Mouse (Mus musculus) olfactory bulb, adult 2 months (tissue): Measurements from ENCODE around the gene Sorbs2. TPM values are rescaled to one million over a fixed set of nuclear protein-coding genes. Genes with fewer than 3 reads are reported as not detected.
"Not testable (repeated sequence)": the region's sequence is repeated elsewhere in the genome, so short reads cannot be mapped to it uniquely, and the experiment has no call there.

Experiments used
- H3K27ac ChIP-seq: fragments of 200-500 bp; 2 replicates; pipeline ENCODE4 v1.5.1; 2012; ENCODE audit warnings: low read depth, low read length; ENCODE audit not compliant: insufficient read depth
- H3K4me1 ChIP-seq: fragments of 200-500 bp; 2 replicates; pipeline ENCODE4 v1.6.1; 2012; ENCODE audit warnings: low read length; ENCODE audit not compliant: control insufficient read depth, insufficient read depth
- H3K4me3 ChIP-seq: fragments of 200-500 bp; 2 replicates; pipeline ENCODE4 v1.5.1; 2012; ENCODE audit warnings: mild to moderate bottlenecking, low read depth, low read length, moderate library complexity; ENCODE audit not compliant: insufficient read depth
- CTCF ChIP-seq: fragments of 200-500 bp; IDR thresholded peaks from 2 replicates; pipeline ENCODE4 v1.5.1; 2012; ENCODE audit warnings: low read depth, mild to moderate bottlenecking, low read length, moderate library complexity; ENCODE audit not compliant: insufficient read depth
- POLR2A ChIP-seq: fragments of 200-500 bp; IDR thresholded peaks from 2 replicates; pipeline ENCODE4 v1.6.1; 2012; ENCODE audit warnings: mild to moderate bottlenecking, low read depth, low read length, moderate library complexity; ENCODE audit not compliant: insufficient read depth
- WGBS: fragments of 180-500 bp; shearing (Covaris S2); methylation state at CpG from one replicate; pipeline ENCODE4 v1.1.7; 2018; 5-methylcytosine and 5-hydroxymethylcytosine counted together
- polyA plus RNA-seq: library from polyadenylated mRNA; stranded (reverse); fragments of >200 nt; gene quantifications from 2 replicates; pipeline ENCODE4 v1.2.4, GENCODE M21; 2012; ENCODE audit warnings: low replicate concordance; ENCODE audit not compliant: missing spikeins, insufficient read depth, insufficient read length

The Sorbs2 gene
- polyA plus RNA-seq, 1 experiment = not detected

DNA sequence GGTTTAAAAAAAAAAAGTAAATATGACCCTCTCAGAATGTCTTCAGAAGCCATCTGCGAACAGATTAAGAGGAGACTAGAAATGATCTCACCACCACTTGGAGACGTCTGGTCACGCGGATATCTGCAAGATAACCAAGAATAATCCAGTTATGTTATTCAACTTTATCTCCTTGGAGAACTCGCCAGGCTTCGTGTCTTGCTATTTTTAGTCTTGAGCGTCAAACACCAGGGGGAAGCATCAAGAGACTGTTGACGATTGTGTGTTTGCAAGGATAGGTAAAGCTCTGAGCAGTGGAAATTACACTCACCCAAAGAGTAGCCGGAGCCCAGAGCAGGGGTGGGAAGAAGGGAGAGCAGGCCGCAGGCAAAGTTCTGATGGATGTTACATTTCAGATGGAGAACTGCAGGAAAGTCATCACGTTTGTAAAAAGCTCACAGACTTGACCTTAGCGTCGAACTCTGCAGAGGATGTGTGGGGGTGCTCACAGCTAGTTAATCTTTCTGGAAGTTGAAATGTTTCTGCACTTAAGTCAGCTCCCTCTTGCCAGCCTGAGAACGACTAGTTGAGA is 337.4 kb downstream of the Sorbs2 start:
- Histone ChIP-seq H3K27ac (no peak overlapping the region), H3K4me1 (no peaks in the 10 kb centered on the region; the same call in 1 of the 2 replicates), H3K4me3 (no peak overlapping the region)
- 48% methylated on average over 14 of the region's 14 CpGs for WGBS
- TF ChIP-seq POLR2A (no peak), CTCF (no peak)

DNA sequence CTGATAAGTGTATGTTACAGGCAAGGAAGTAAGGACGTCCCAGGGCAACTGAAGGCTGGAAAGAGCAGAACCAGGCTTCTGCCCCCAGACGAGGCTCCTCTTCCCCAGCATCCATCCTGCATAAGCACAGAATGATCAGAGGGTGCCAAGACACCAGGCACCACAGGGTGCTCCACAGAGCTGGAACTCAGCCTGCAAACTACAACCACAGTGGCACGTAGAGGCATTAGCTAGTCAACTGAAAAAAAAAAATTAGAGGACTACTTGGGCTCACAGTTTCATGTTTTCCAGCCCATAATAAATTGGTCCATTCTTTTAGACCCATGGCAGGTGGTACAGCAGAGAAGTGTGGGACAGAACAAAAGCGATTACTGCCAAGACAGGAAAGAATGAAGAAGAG is 338.3 kb downstream of the Sorbs2 start:
- Histone ChIP-seq H3K4me3 (no peak overlapping the region), H3K27ac (no peak overlapping the region), H3K4me1 (no peaks in the 10 kb centered on the region; the same call in 1 of the 2 replicates)
- TF ChIP-seq POLR2A = no peak
- no peak for TF ChIP-seq CTCF
- WGBS = 73% methylated on average over 4 of the region's 4 CpGs

DNA sequence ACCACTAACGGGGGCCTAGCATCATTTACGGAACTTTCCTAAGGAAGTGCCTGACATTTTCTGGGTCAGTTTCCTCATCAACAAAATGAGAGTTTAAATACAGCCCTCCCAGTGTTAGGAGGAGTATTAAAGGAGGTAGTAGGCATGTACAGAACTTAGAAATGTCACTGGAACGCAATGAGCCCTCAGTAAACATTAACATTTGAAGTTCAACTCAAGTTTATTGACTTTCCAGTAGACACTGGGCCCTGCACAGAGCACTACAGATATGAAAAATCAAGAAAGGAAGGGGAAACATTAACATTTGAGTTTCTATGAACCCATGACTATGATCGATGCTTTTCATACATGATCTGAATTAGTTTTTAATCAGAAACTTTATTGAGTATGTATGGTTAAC is 347.5 kb downstream of the Sorbs2 start:
- TF ChIP-seq CTCF = no peak
- TF ChIP-seq POLR2A = no peak

DNA sequence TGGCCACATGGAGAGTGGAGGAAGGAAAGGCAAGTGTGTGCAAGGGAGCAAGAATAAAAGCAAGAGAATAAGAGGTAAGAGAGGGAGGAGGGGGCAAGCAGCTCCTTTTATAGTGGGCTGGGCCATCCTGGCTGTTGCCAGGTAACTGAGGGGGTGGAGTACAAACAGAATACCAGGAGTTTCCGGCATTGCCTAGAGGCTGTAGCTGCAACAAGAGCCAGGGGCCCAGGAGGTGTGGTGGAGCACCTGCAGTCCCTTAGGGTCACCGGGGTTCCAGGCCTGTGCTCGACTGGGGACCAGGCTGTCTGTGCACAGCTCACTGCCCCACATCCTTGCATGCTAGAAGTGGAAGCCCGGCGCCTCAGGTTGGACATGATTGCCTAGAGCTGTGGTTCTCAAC is 350.1 kb downstream of the Sorbs2 start:
- TF ChIP-seq CTCF (no peak), POLR2A (no peak)
- no peaks in the 10 kb centered on the region for H3K4me1 ChIP-seq
- no peak overlapping the region for H3K27ac ChIP-seq
- 75% methylated on average over 5 of the region's 5 CpGs for WGBS
- no peak overlapping the region for H3K4me3 ChIP-seq

More for the DNA sequence above, 347.5 kb downstream of the Sorbs2 start:
- Histone ChIP-seq H3K27ac (no peak overlapping the region), H3K4me1 (no peaks in the 10 kb centered on the region), H3K4me3 (no peak overlapping the region)
- WGBS = 96% methylated on average over 4 of the region's 4 CpGs

DNA sequence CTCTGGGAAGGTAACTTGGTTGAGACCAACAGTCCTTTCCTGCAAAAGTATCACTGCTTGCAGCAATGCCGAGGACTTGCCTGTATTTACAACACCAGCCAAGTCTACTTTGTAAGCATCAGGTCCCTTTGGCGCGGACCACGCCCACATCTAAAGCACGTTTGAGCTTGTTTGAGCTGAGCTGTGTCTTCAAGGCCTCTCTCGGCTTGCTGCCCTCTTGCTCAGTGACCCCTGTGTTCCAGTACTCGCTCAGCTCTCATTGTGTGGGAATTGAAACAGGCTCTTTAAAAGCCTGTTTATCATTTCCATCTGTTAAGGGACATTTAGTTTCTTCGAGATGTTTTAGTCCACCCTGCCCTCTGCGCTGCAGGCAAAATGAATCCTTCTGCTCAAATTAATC is 350.8 kb downstream of the Sorbs2 start:
- WGBS = 57% methylated on average over 9 of the region's 9 CpGs
- Histone ChIP-seq H3K4me1 (no peaks in the 10 kb centered on the region), H3K4me3 (no peak overlapping the region), H3K27ac (no peak overlapping the region)
- no peak for TF ChIP-seq CTCF
- TF ChIP-seq POLR2A = no peak

DNA sequence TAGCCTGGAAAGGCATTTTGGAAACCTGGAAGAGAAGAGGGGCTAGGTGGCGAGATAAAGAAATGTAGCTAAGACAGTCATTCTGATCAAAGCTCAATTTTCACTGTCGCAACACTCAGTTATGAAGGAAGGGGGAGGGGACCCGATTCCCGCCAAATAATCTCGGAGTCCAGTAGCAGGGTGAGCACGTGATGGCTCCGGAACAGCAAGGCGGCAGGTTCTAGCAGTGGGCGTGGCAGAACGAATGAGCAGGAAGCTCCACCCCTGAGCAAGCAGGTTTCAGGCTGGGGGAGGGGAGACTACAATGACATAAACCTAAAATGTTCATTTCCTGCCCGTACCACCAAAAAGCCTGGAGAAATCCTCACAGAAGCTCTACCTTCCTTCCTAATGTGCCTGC is 364.0 kb downstream of the Sorbs2 start:
- not testable (repeated sequence) for H3K4me3 ChIP-seq, H3K27ac ChIP-seq, H3K4me1 ChIP-seq
- WGBS = 88% methylated on average over 11 of the region's 11 CpGs

DNA sequence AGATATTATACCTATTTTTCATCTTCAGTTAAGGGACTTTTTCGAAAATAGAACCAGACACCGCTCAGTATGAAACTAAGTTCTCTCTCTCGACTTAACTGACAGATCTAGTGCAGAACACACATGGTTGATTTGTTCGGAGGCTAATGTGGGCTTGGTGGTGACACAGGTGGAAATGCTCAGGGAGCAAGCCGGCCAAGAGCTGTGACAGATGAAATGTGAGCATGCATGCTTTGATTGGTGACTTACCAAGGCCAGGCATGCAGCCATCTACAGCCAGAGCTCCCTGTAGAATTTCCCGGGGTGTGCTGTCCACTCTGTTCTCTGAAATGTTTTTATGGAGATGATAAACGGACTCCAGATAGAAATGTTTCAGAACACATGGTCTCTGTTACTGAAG is 364.5 kb downstream of the Sorbs2 start:
- TF ChIP-seq POLR2A = no peak
- TF ChIP-seq CTCF = no peak
- Histone ChIP-seq H3K27ac (no peak overlapping the region), H3K4me3 (no peak overlapping the region), H3K4me1 (peaks cover 11% of the 10 kb centered on the region; the same call in 1 of the 2 replicates)
- WGBS = 84% methylated on average over 7 of the region's 7 CpGs

DNA sequence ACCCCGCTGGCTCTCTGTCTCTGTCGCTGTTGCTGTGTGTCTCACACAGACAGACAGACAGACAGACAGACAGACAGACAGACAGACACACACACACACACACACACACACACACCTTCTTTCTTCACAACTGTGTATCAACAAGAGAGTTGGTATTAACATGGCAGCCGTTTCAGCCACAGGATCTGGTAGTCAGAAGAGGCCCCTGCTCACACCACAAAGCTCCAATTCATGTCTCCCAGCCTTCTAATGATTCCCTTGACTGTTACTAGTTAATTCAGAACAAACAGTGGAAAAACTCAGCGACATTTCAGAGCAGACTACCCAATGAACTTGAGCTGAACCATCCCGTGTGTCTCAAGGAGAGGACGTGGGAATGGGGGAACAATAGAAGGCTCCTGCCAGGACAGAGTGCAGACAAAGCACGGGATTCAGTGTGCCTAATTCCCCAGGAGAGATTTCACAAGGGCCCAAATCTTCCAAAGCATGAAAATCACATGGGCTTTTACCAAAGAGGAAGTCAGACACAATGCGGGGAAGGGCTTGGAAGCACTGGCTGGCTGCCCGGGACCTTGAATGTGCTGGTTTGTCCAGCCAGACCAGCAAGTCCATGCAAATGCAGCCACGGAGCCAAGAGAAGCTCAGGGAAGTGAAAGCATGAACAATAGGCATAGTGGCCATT is 367.5 kb downstream of the Sorbs2 start:
- H3K27ac ChIP-seq = no peak overlapping the region
- H3K4me1 ChIP-seq = peaks cover 11% of the 10 kb centered on the region; the same call in 1 of the 2 replicates
- no peak overlapping the region for H3K4me3 ChIP-seq
- WGBS = 41% methylated on average over 10 of the region's 10 CpGs
- TF ChIP-seq POLR2A (no peak), CTCF (no peak)

DNA sequence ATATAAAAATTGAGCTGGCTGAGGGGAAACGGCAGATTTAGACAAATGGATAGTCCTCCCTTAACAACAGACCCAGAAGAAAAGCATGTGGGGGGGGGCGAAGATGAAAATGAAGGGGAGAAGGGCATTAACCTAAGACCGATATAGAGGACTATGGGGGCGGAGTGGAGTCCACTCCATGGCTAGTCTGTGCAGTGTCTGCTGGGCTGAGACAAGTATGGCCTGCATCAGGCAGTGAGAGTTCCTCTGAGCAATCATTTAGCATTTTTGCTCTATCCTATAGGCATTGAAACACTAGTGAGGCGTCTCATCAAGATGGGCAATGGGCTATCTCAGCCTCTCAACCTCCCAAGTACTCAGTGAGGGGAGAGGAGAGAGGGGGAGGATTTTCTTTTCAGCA is 368.8 kb downstream of the Sorbs2 start:
- H3K4me1 ChIP-seq = peaks cover 11% of the 10 kb centered on the region; the same call in 1 of the 2 replicates
- H3K4me3 ChIP-seq = no peak overlapping the region
- H3K27ac ChIP-seq = no peak overlapping the region
- TF ChIP-seq CTCF (no peak), POLR2A (no peak)
- WGBS = 89% methylated on average over 5 of the region's 5 CpGs

Other genes with a start within 250 kb of the Sorbs2 start
- not detected in 2 replicates for gene F11, start 245.8 kb upstream of the Sorbs2 start, polyA plus RNA-seq
- gene Klkb1, start 212.9 kb upstream of the Sorbs2 start, polyA plus RNA-seq = not detected in 2 replicates
- gene Gm45753, start 199.3 kb upstream of the Sorbs2 start, polyA plus RNA-seq = not detected in 2 replicates
- gene Cyp4v3, start 174.6 kb upstream of the Sorbs2 start, polyA plus RNA-seq = not detected in 2 replicates
- not detected in 2 replicates for gene Fam149a, start 125.5 kb upstream of the Sorbs2 start, polyA plus RNA-seq
- not detected in 2 replicates for gene Tlr3, start 96.7 kb upstream of the Sorbs2 start, polyA plus RNA-seq